Mouse (Mus musculus) central nervous system, embryonic 11.5 days (tissue): Measurements from ENCODE around the gene Cmtm1. TPM values are rescaled to one million over a fixed set of nuclear protein-coding genes. Genes with fewer than 3 reads are reported as not detected.

Experiments used
- polyA plus RNA-seq: library from polyadenylated mRNA; depleted of rRNA; stranded (reverse); fragments of >200 nt; gene quantifications from 2 replicates; pipeline ENCODE4 v1.2.3, GENCODE M21; 2012; rRNA removed

Cmtm1 gene
- 0.05 TPM in 1 of 2 replicates, not detected in the other for polyA plus RNA-seq

DNA sequence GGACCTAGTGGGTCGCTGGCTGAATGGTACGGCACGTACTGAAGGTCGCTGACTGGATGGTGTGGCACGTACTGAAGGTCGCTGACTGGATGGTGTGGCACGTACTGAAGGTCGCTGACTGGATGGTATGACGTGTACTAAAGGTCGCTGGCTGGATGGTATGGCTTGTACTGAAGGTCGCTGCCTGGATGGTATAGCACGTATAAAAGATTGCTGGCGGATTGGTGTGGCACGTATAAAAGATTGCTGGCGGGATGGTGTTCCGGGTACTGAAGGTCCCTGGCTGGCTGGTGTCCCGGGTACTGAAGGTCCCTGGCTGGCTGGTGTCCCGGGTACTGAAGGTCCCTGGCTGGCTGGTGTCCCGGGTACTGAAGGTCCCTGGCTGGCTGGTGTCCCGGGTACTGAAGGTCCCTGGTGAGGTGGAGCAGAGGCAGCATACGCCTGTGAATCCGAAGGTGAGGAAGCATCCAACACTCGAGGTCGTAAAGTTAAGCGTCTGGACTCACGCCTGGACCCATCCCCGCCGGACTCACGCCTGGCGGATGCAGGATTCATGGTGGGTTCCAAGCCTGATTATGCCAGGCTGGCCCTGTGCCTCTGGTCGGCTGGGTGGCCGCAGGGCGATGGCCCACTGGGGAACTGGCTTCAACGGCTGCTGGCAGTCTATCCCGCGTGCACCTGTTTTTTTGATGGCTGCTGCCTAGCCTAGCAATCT lies at the start of gene Cmtm1, which contains the start of gene Gm45711:
Gene Cmtm1, minus strand, starts transcription at position 705 of the 715 bp plus-strand sequence.
Gene Gm45711, minus strand, starts transcription at position 641 of the 715 bp plus-strand sequence.

DNA sequence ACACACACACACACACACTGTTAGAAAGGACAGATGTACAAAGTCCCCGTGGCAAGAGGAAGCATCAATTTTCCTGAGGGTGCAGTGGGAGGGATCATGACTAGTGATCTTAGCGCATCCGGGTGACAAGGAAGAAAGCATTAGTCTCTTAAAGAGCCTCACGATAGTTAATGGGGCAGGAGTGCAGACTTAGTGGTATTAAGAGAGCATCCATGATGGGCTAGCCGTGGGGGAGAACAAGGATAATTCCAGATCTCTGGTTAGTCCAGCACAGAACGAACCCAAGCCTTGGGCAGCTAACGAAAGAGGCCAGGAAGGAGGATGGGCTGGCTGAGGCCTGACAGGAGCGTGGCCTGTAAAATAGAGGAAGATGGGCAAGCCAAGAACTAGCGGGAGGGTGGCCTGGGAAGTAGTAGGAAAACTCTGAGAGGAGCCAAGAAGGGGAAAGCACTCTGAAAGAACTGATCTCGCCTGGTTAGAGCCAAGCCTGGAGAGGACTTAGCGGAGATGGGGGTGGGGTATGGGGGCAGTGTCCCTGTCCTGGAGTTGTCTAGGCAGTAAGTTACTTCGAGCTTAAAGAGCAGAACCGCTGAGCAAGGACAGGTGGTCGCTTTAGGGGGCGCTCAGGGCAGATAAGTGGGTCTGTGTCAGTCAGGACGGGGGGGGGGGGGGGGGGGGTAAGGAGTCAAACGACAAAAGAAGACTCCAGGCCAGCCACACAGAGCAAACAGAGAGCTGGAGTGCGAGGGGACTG lies 29.5 kb upstream of the Cmtm1 start, which contains the start of gene Cmtm3:
Gene Cmtm3, plus strand, starts transcription at position 182 of the 754 bp plus-strand sequence.

DNA sequence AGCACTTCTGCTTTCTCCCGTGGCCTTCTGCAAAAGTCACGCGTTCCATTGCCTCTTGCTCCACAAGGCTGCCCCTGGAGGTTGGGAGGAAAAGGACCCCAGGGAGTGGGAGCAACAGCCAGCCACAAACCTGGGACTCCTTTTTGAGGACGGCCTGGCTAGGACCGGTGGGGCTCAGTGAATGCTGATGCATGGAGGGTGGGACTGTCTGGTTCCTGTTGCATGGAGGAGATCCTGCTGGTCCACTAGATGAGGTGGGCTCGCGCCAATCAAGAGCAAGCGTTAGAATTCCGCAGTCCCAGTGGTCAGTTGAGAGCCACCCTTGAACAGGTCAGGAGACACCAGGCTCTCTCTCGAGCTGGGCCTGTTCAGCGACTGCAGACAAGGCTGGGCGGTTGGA lies 12.0 kb upstream of the Cmtm1 start, which contains the start of gene Cmtm2b:
Gene Cmtm2b, plus strand, starts transcription at position 301 of the 400 bp plus-strand sequence.

DNA sequence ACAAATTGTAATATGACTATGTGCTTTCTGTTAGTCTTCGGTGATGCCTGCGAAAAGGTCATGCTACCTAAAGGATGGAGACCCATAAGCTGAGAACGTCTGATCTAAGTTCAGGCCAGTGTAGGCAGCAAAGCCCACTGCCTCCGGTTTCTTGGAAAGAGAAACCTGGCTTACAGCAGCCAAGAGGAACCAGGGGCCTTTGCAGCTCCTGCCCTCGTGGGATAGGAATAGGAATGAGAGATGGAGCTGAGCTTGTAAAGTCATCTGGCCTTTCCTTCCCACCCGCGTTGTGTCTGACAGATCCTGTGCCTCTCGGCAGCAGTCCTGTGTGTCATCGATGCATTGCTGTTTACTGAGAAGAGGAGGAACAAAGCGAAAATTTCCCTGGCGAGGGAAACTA lies 11.3 kb upstream of the Cmtm1 start, which contains the start of gene Gm11020:
Gene Gm11020, plus strand, starts transcription at position 301 of the 400 bp plus-strand sequence.

DNA sequence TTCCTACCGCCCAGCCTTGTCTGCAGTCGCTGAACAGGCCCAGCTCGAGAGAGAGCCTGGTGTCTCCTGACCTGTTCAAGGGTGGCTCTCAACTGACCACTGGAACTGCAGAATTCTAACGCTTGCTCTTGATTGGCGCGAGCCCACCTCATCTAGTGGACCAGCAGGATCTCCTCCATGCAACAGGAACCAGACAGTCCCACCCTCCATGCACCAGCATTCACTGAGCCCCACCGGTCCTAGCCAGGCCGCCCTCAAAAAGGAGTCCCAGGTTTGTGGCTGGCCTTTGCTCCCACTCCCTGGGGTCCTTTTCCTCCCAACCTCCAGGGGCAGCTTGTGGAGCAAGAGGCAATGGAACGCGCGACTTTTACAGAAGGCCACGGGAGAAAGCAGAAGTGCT lies 16.9 kb downstream of the Cmtm1 start, which contains the start of gene Cmtm2a:
Gene Cmtm2a, minus strand, starts transcription at position 101 of the 400 bp plus-strand sequence.

DNA sequence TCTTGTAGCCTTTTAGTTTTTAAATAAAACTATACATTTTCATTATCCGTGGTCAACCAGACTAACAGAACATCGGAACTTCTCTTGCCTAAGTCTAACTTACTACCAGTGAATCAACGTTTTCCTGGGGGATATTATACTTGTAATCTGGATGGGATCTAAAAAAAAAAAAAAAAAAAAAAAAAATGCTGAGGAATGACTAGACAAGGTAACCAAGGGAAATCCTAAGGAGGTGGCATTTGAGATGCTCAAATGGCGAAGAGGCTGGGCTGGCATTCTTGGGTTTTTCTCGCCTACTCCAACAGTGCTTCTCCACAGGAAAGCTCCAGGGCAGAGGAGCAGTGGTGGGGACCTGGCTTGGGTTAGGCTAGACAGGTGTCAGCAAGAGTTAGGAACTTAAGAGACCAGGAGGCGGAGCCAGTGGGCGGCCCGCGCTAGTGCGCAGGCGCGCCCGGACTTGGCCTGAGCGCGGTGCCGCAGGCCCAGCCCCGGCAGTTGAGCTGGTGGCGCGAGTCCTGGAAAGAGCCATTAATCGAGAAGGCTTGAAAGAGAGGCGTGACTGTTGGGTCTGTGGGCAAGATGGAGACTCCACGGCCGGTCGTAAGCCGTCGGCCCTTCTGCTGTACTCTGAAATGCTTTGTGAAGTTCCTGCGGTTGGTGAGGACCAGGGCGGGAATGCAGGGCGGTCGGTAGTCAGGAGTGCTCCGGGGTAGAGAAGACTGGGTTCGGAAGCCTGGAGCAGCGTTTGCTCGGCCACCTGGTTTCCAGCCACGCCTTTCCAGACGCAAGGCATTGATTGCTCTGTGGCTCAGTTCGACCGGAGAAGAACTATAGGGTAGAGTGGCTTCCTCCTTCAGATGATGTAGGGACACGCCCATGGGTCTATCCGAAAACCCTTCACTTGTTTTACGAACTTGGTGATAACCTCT lies 59.2 kb downstream of the Cmtm1 start, which contains the start of gene Cklf:
Gene Cklf, plus strand, starts transcription at position 423 of the 929 bp plus-strand sequence.

DNA sequence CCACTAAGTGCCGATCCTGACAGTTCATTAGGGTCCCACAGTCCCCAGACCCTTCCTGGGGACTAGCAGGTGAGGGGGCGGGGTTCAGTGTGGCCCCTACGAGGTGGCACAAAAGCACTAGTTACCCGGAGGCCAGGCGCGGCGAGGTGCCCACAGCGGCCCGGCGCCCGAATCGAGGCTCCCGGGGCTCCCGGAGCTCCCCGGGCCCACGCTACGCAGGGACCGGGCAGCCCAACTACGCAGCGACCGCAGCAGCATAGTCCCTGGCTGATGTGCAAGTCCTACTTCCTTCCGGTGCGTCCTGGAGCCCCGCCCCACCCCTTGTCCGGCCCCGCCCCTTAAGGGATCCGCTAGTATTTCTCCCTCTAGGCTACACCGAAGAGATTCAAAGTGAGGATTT lies 61.7 kb downstream of the Cmtm1 start, which contains the start of gene Tk2:
Gene Tk2, minus strand, starts transcription at position 283 of the 400 bp plus-strand sequence.

Other genes with a start within 250 kb of the Cmtm1 start
- gene Cdh5, start 208.5 kb downstream of the Cmtm1 start, polyA plus RNA-seq = 22.0 and 35.2 TPM in 2 replicates
- gene Bean1, start 139.7 kb downstream of the Cmtm1 start, polyA plus RNA-seq = 0.83 and 2.2 TPM in 2 replicates
- 23.6 and 23.9 TPM in 2 replicates for gene Tk2, start 61.6 kb downstream of the Cmtm1 start, polyA plus RNA-seq
- gene Cklf, start 59.3 kb downstream of the Cmtm1 start, polyA plus RNA-seq = 50.1 and 51.2 TPM in 2 replicates
- gene Cmtm2a, start 17.0 kb downstream of the Cmtm1 start, polyA plus RNA-seq = not detected in 2 replicates
- gene Gm45711, start 64 bp downstream of the Cmtm1 start, polyA plus RNA-seq = not detected in 2 replicates
- not detected in 2 replicates for gene Gm11020, start 11.4 kb upstream of the Cmtm1 start, polyA plus RNA-seq
- gene Cmtm2b, start 12.1 kb upstream of the Cmtm1 start, polyA plus RNA-seq = not detected in 2 replicates
- 57.1 and 109 TPM in 2 replicates for gene Cmtm3, start 29.3 kb upstream of the Cmtm1 start, polyA plus RNA-seq
- 15.4 and 17.8 TPM in 2 replicates for gene Cmtm4, start 85.7 kb upstream of the Cmtm1 start, polyA plus RNA-seq
- 87.6 and 96.0 TPM in 2 replicates for gene Dync1li2, start 132.9 kb upstream of the Cmtm1 start, polyA plus RNA-seq
- 0.11 and 0.22 TPM in 2 replicates for gene Terb1, start 199.8 kb upstream of the Cmtm1 start, polyA plus RNA-seq
- 61.2 and 99.5 TPM in 2 replicates for gene Nae1, start 224.5 kb upstream of the Cmtm1 start, polyA plus RNA-seq
- 0.61 and 0.83 TPM in 2 replicates for gene Car7, start 224.5 kb upstream of the Cmtm1 start, polyA plus RNA-seq